Mouse (Mus musculus): ENCODE data around the gene Cdhr4.
A peak's percentile ranks its signal among the peaks of the same experiment; 100 is the strongest.

The Cdhr4 gene

GRCm38 (mm10) chr9:107992197-107992596 is at the start of gene Cdhr4:
Cdhr4 (plus strand) TSS chr9:107992497.
- DNase-seq (ENCODE audit: extremely low read depth, low read depth, low spot score): no peak

GRCm38 (mm10) chr9:107947241-107948194 is 44.8 kb upstream of the Cdhr4 start:
- DNase-seq (ENCODE audit: extremely low read depth, low read depth, low spot score): no peak

- no peak for DNase-seq (ENCODE audit: extremely low read depth, low read depth, low spot score)
Observed at GRCm38 (mm10) chr9:107949184-107949921, 42.9 kb upstream of the Cdhr4 start.

GRCm38 (mm10) chr9:107949922-107950235 is 42.4 kb upstream of the Cdhr4 start, which contains the start of gene Traip:
Traip (plus strand) TSS chr9:107950136.
- no peak for DNase-seq (ENCODE audit: extremely low read depth, low read depth, low spot score)

GRCm38 (mm10) chr9:107950460-107951355 is 41.6 kb upstream of the Cdhr4 start:
- no peak for DNase-seq (ENCODE audit: extremely low read depth, low read depth, low spot score)

- no peak for DNase-seq (ENCODE audit: extremely low read depth, low read depth, low spot score)
Observed at GRCm38 (mm10) chr9:107955613-107956289, 36.5 kb upstream of the Cdhr4 start.

GRCm38 (mm10) chr9:107957141-107957540 is 35.2 kb upstream of the Cdhr4 start:
- DNase-seq (ENCODE audit: extremely low read depth, low read depth, low spot score): no peak

GRCm38 (mm10) chr9:107959896-107960295 is 32.4 kb upstream of the Cdhr4 start:
- no peak for DNase-seq (ENCODE audit: extremely low read depth, low read depth, low spot score)

- no peak for DNase-seq (ENCODE audit: extremely low read depth, low read depth, low spot score)
Observed at GRCm38 (mm10) chr9:107960928-107961327, 31.4 kb upstream of the Cdhr4 start.

GRCm38 (mm10) chr9:107961351-107961762 is 30.9 kb upstream of the Cdhr4 start:
- DNase-seq (ENCODE audit: extremely low read depth, low read depth, low spot score): no peak

- no peak for DNase-seq (ENCODE audit: extremely low read depth, low read depth, low spot score)
Observed at GRCm38 (mm10) chr9:107961881-107962280, 30.4 kb upstream of the Cdhr4 start.

GRCm38 (mm10) chr9:107962916-107963315 is 29.4 kb upstream of the Cdhr4 start:
- DNase-seq (ENCODE audit: extremely low read depth, low read depth, low spot score): no peak

- no peak for DNase-seq (ENCODE audit: extremely low read depth, low read depth, low spot score)
Observed at GRCm38 (mm10) chr9:107963700-107964099, 28.6 kb upstream of the Cdhr4 start.

- DNase-seq (ENCODE audit: extremely low read depth, low read depth, low spot score): no peak
Observed at GRCm38 (mm10) chr9:107964681-107965080, 27.6 kb upstream of the Cdhr4 start.

- peak; percentile 68 for DNase-seq (ENCODE audit: extremely low read depth, low read depth, low spot score)
Observed at GRCm38 (mm10) chr9:107966676-107967075, 25.6 kb upstream of the Cdhr4 start.

- no peak for DNase-seq (ENCODE audit: extremely low read depth, low read depth, low spot score)
Observed at GRCm38 (mm10) chr9:107967437-107967836, 24.9 kb upstream of the Cdhr4 start.

- DNase-seq (ENCODE audit: extremely low read depth, low read depth, low spot score): no peak
Observed at GRCm38 (mm10) chr9:107968531-107968930, 23.8 kb upstream of the Cdhr4 start.

GRCm38 (mm10) chr9:107970311-107970710 is 22.0 kb upstream of the Cdhr4 start:
- DNase-seq (ENCODE audit: extremely low read depth, low read depth, low spot score): no peak

GRCm38 (mm10) chr9:107971690-107972541 is 20.4 kb upstream of the Cdhr4 start:
- no peak for DNase-seq (ENCODE audit: extremely low read depth, low read depth, low spot score)
